Mouse (Mus musculus): ENCODE measurements around the gene Gm45837. TPM values are rescaled to one million over a fixed set of nuclear protein-coding genes. Genes with fewer than 3 reads are reported as not detected.

Gene Gm45837
- polyA plus RNA-seq, 1 experiment from 2014 or later, result 10.3 TPM

DNA sequence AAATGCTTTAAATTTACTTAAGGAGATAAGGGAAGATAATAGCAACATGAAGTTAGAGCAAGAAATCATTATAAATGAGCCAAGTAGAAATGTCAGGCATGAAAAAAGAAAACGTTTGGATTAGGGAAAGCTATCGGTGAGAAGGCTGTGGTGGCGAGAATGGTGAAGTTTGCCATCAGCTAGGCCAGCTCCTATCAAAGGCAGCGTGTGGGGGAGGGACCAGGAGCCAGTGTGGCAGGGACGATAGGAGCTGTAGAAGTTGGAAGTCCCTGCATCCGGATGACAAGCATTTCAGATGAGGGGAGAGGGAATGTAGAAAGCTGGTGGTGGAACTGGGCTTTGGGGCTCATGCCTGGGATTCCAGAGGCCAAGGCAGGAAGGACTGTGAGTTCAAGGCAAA, 104.6 kb downstream of the Gm45837 start:
- Histone ChIP-seq H3K27me3 (no peaks in the 10 kb centered on the region), H3K4me3 (no peak overlapping the region), H3K27ac (no peak overlapping the region), H3K9me3 (no peaks in the 10 kb centered on the region), H3K4me2 (no peak overlapping the region), H3K4me1 (no peaks in the 10 kb centered on the region), H3K9ac (no peak overlapping the region), H3K36me3 (no peaks in the 10 kb centered on the region)
- 24% methylated on average over 6 of the region's 6 CpGs for WGBS
- ATAC-seq (ENCODE audit: borderline replicate concordance, extremely low read depth, low FRiP score, low TSS enrichment), result no peak

- H3K27ac ChIP-seq, result no peak overlapping the region
- no peaks in the 10 kb centered on the region for H3K36me3 ChIP-seq
- no peaks in the 10 kb centered on the region for H3K27me3 ChIP-seq
- H3K4me2 ChIP-seq, result no peak overlapping the region
- no peak for ATAC-seq (ENCODE audit: borderline replicate concordance, extremely low read depth, low FRiP score, low TSS enrichment)
- H3K4me1 ChIP-seq, result no peaks in the 10 kb centered on the region
- no peak overlapping the region for H3K9ac ChIP-seq
- WGBS, result 59% methylated on average over 6 of the region's 6 CpGs
- no peaks in the 10 kb centered on the region for H3K9me3 ChIP-seq
- no peak overlapping the region for H3K4me3 ChIP-seq
Measured at GRCm38 (mm10) chr7:101516460-101516859, 105.8 kb downstream of the Gm45837 start.

DNA sequence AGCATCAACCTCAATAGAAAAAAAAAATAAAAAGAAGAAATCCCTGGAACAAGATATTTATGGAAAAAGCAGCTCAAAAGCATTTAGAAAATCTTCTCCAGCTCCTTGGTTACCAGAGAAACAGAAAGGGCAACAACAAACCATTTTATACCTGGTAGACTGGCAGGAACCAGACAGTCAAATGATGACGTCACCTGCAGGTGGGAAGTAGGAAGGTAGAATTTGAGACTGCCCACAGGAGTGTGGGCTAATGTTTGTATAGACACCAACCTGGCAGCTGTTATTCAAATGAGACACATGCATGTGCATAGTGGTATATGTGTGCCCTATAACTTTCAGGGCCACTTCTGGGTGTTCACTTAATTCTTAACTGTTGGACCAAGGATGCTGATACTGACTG, 111.0 kb downstream of the Gm45837 start:
- 51% methylated on average over 1 of the region's 1 CpGs for WGBS

DNA sequence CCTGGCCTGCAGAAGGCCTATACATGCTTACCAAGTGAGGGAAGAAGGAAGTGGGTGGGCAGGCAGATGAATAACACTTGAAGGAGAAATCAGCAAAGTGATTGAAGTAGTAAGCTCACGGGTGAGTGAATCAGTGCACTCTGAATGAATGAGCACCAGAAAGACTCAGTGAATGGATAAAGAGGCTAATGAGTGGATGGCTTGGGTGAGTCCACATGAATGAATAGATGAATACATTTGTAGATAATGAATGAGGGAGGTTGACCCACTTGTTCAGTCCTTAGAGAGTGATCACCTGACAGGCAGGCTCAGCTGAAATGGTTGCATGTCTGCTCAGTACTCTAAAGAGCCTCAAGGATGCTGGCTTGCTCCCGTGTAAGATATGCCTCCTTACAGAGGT, 112.5 kb downstream of the Gm45837 start:
- WGBS, result 71% methylated on average over 2 of the region's 2 CpGs
- no peak overlapping the region for H3K27ac ChIP-seq
- no peak for ATAC-seq (ENCODE audit: borderline replicate concordance, extremely low read depth, low FRiP score, low TSS enrichment)
- no peaks in the 10 kb centered on the region for H3K36me3 ChIP-seq
- no peak overlapping the region for H3K4me3 ChIP-seq
- no peak overlapping the region for H3K9ac ChIP-seq
- H3K4me1 ChIP-seq, result no peaks in the 10 kb centered on the region
- no peaks in the 10 kb centered on the region for H3K27me3 ChIP-seq
- H3K4me2 ChIP-seq, result no peak overlapping the region
- no peaks in the 10 kb centered on the region for H3K9me3 ChIP-seq

More for the DNA sequence above, 111.0 kb downstream of the Gm45837 start:
- Histone ChIP-seq H3K9ac (no peak overlapping the region), H3K27ac (no peak overlapping the region), H3K4me3 (no peak overlapping the region), H3K4me2 (no peak overlapping the region), H3K27me3 (no peaks in the 10 kb centered on the region), H3K9me3 (no peaks in the 10 kb centered on the region), H3K4me1 (no peaks in the 10 kb centered on the region), H3K36me3 (no peaks in the 10 kb centered on the region)
- ATAC-seq (ENCODE audit: borderline replicate concordance, extremely low read depth, low FRiP score, low TSS enrichment), result no peak

- H3K9me3 ChIP-seq, result no peaks in the 10 kb centered on the region
- H3K4me3 ChIP-seq, result no peak overlapping the region
- ATAC-seq (ENCODE audit: borderline replicate concordance, extremely low read depth, low FRiP score, low TSS enrichment), result no peak
- no peaks in the 10 kb centered on the region for H3K36me3 ChIP-seq
- no peaks in the 10 kb centered on the region for H3K27me3 ChIP-seq
- H3K9ac ChIP-seq, result no peak overlapping the region
- H3K27ac ChIP-seq, result no peak overlapping the region
- 47% methylated on average over 7 of the region's 7 CpGs for WGBS
- no peak overlapping the region for H3K4me2 ChIP-seq
- H3K4me1 ChIP-seq, result no peaks in the 10 kb centered on the region
Measured at GRCm38 (mm10) chr7:101526484-101526883, 115.8 kb downstream of the Gm45837 start.

DNA sequence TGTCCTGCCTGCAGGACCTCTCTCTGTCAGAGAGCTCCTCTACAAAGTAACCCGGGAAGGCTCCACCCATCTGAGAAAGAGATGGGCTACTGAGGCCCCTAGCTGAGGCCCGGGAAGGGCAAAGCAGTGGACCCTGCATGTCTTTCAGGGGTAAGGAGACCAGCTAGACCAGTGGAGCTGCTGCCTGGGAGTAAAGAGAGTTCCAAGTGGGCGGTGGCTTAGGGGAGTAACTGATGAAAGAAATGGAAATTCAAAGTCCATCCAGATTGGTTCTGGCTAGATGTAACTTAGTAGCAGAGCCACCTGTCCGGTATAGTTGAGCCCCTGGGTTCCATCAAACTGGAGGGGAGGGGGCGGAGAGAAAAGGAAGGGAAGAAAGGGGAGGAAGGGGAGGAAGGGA, 123.7 kb downstream of the Gm45837 start:
- Histone ChIP-seq H3K27ac (no peak overlapping the region), H3K4me1 (no peaks in the 10 kb centered on the region), H3K27me3 (no peaks in the 10 kb centered on the region; the same call in 1 of the 2 replicates), H3K36me3 (no peaks in the 10 kb centered on the region), H3K4me3 (no peak overlapping the region), H3K4me2 (no peak overlapping the region), H3K9ac (no peak overlapping the region), H3K9me3 (no peaks in the 10 kb centered on the region)
- 24% methylated on average over 5 of the region's 5 CpGs for WGBS
- no peak for ATAC-seq (ENCODE audit: borderline replicate concordance, extremely low read depth, low FRiP score, low TSS enrichment)

DNA sequence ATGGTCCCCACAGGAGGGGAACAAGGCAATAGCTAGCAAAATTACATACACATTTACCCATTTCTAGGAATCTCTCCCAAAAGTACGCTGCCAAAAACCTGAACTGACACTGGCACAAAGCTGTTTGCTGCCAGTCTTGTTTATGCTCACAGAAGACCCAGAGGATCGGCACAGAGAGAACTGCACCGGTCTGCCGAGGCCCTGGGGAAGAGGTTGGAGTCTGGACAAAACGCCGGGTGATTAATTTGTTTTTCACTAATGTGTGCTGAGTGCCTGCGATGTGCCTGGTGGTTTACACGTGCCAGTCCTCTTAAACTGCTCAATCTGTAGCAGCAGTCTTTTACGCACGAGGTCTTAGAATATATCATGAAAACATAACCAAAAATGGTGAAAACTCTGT, 124.4 kb downstream of the Gm45837 start:
- no peak for ATAC-seq (ENCODE audit: borderline replicate concordance, extremely low read depth, low FRiP score, low TSS enrichment)
- 48% methylated on average over 10 of the region's 10 CpGs for WGBS
- no peak overlapping the region for H3K27ac ChIP-seq
- H3K36me3 ChIP-seq, result no peaks in the 10 kb centered on the region
- no peak overlapping the region for H3K4me2 ChIP-seq
- no peaks in the 10 kb centered on the region for H3K9me3 ChIP-seq
- no peak overlapping the region for H3K9ac ChIP-seq
- no peaks in the 10 kb centered on the region for H3K4me1 ChIP-seq
- H3K27me3 ChIP-seq, result no peaks in the 10 kb centered on the region; the same call in 1 of the 2 replicates
- H3K4me3 ChIP-seq, result no peak overlapping the region

- Histone ChIP-seq H3K27ac (no peak overlapping the region), H3K4me1 (no peaks in the 10 kb centered on the region), H3K9ac (no peak overlapping the region), H3K27me3 (no peaks in the 10 kb centered on the region; the same call in 1 of the 2 replicates), H3K4me2 (no peak overlapping the region), H3K4me3 (no peak overlapping the region), H3K9me3 (no peaks in the 10 kb centered on the region), H3K36me3 (no peaks in the 10 kb centered on the region)
- no peak for ATAC-seq (ENCODE audit: borderline replicate concordance, extremely low read depth, low FRiP score, low TSS enrichment)
- 65% methylated on average over 5 of the region's 5 CpGs for WGBS
Measured at GRCm38 (mm10) chr7:101535517-101535916, 124.8 kb downstream of the Gm45837 start.

GRCm38 (mm10) chr7:101537541-101537940, 126.9 kb downstream of the Gm45837 start:
- 41% methylated on average over 8 of the region's 8 CpGs for WGBS
- no peak overlapping the region for H3K9ac ChIP-seq
- no peak for ATAC-seq (ENCODE audit: borderline replicate concordance, extremely low read depth, low FRiP score, low TSS enrichment)
- H3K4me1 ChIP-seq, result no peaks in the 10 kb centered on the region
- H3K9me3 ChIP-seq, result no peaks in the 10 kb centered on the region
- no peak overlapping the region for H3K4me2 ChIP-seq
- H3K27ac ChIP-seq, result no peak overlapping the region
- no peaks in the 10 kb centered on the region; the same call in 1 of the 2 replicates for H3K27me3 ChIP-seq
- no peaks in the 10 kb centered on the region for H3K36me3 ChIP-seq
- H3K4me3 ChIP-seq, result no peak overlapping the region

DNA sequence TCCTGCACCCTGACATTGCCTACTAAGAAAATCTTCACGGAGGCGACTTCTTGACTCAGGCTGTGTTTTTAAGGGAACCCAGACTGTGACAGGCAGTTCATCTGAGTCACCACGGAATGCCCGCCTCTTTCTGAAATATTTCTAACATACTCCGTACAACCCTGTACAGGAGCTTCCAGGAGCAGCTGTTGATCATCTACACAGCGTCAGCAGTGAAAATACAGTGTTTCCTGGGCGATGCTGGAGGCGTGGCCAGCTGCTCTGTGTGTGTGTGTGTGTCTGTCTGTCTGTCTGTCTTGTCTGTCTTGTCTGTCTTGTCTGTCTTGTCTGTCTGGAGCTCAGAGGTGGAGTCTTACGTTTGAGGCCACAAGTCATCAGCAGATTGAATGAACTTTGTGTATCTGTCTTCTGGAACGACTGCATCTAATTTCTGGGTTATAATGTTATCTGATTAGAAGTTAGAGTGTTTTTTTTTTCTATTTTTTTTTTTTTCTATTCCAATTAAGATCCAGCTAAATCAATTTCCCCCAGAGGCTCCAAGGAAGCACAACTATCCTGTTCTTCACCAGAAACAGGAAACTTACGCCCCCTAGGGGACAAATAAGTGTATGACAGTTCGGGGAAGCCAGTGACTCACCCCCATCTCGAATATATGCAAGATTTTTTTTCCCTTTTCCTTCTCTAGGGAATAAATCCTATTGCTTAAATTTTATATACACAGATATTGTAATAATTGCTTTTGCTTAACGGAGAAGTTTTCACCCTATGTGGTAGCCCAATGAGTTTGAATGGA, 127.7 kb downstream of the Gm45837 start:
- ATAC-seq (ENCODE audit: borderline replicate concordance, extremely low read depth, low FRiP score, low TSS enrichment), result no peak

GRCm38 (mm10) chr7:101539774-101540173, 129.1 kb downstream of the Gm45837 start:
- H3K4me2 ChIP-seq, result no peak overlapping the region
- no peaks in the 10 kb centered on the region for H3K4me1 ChIP-seq
- no peaks in the 10 kb centered on the region for H3K9me3 ChIP-seq
- no peaks in the 10 kb centered on the region for H3K36me3 ChIP-seq
- no peak overlapping the region for H3K4me3 ChIP-seq
- no peak for ATAC-seq (ENCODE audit: borderline replicate concordance, extremely low read depth, low FRiP score, low TSS enrichment)
- no peak overlapping the region for H3K9ac ChIP-seq
- WGBS, result 41% methylated on average over 9 of the region's 9 CpGs
- H3K27me3 ChIP-seq, result no peaks in the 10 kb centered on the region; the same call in 1 of the 2 replicates
- no peak overlapping the region for H3K27ac ChIP-seq

More for the DNA sequence above, 127.7 kb downstream of the Gm45837 start:
- H3K9me3 ChIP-seq, result no peaks in the 10 kb centered on the region
- H3K36me3 ChIP-seq, result no peaks in the 10 kb centered on the region
- no peak overlapping the region for H3K4me3 ChIP-seq
- no peak overlapping the region for H3K9ac ChIP-seq
- no peak overlapping the region for H3K4me2 ChIP-seq
- no peaks in the 10 kb centered on the region; the same call in 1 of the 2 replicates for H3K27me3 ChIP-seq
- WGBS, result 29% methylated on average over 14 of the region's 14 CpGs
- H3K27ac ChIP-seq, result no peak overlapping the region
- H3K4me1 ChIP-seq, result no peaks in the 10 kb centered on the region

DNA sequence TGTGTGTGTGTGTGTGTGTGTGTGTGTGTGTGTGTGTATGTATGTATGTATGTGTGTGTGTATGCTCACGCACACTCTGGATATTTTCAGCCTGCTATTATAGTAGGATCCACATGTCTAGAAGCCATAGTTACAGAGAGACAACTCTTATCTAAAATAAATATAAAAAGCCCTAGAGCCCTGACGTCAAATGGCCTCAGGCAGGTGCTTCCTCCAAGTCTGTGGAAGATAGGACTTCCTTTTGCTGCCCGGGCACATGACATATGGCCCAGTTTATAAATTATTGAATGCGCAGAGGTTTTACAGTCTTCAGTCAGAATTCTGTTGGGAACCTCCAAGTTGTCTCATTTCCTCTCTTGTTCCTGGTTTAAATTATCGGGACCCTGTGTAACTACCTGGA, 130.0 kb downstream of the Gm45837 start:
- no peak for ATAC-seq (ENCODE audit: borderline replicate concordance, extremely low read depth, low FRiP score, low TSS enrichment)
- no peak overlapping the region for H3K9ac ChIP-seq
- H3K27ac ChIP-seq, result no peak overlapping the region
- no peak overlapping the region for H3K4me3 ChIP-seq
- H3K4me1 ChIP-seq, result no peaks in the 10 kb centered on the region
- H3K9me3 ChIP-seq, result no peaks in the 10 kb centered on the region
- H3K36me3 ChIP-seq, result no peaks in the 10 kb centered on the region
- 48% methylated on average over 5 of the region's 5 CpGs for WGBS
- H3K27me3 ChIP-seq, result no peaks in the 10 kb centered on the region; the same call in 1 of the 2 replicates
- H3K4me2 ChIP-seq, result no peak overlapping the region
